Mouse (Mus musculus) cortical plate, adult 2 months (tissue): ENCODE measurements around the gene Tlr9.

ENCODE experiments used
- CTCF ChIP-seq: fragments of 200-500 bp; IDR thresholded peaks from 2 replicates; pipeline ENCODE4 v1.5.1; 2011; ENCODE audit warnings: mild to moderate bottlenecking, control low read depth, low read length; ENCODE audit not compliant: insufficient read depth; ENCODE audit errors: extremely low read depth
- POLR2A ChIP-seq: fragments of 200-500 bp; IDR thresholded peaks from 2 replicates; pipeline ENCODE4 v1.6.1; 2011; ENCODE audit warnings: mild to moderate bottlenecking, low read length, control low read depth; ENCODE audit not compliant: insufficient read depth; ENCODE audit errors: extremely low read depth

DNA sequence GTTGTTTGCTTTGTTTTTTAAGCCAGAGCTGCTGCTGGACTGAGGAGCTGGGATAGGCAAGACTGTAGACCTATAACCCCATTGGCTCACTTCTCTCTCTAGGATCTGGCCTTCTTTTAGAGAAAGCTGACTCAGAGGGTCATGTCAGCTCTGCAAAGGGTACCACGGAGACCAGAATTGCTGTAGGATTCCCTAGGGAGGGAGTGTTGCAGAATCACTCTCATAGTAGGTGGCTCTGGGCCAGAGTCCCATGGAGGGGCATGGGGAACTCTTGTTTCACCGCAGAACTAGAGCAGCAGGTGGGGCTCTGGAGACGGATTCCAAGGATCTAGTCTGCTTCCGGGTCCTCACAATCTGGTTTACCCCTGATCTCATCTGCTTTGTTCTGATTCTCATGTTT lies 51.4 kb downstream of the Tlr9 start:
- no peak for TF ChIP-seq CTCF
- no peak for TF ChIP-seq POLR2A
